Mouse (Mus musculus) telencephalon, adult 2 months (tissue): ENCODE data around the gene Grasp.

Experiments used
- DNase-seq: peaks from one replicate; pipeline ENCODE4 v3.0.0-alpha.2; 2011; ENCODE audit warnings: low read depth, low spot score

The Grasp gene

GRCm38 (mm10) chr15:101224006-101224906, at the start of gene Grasp:
Gene Grasp (plus strand): TSS chr15:101224188.
- no peak for DNase-seq

- DNase-seq, result no peak
These were observed 49.5 kb upstream of the Grasp start for GRCm38 (mm10) chr15:101174294-101175130.

GRCm38 (mm10) chr15:101175131-101175460, 48.9 kb upstream of the Grasp start:
- no peak for DNase-seq

- no peak for DNase-seq
These were observed 48.2 kb upstream of the Grasp start for GRCm38 (mm10) chr15:101175613-101176283.

- DNase-seq, result no peak
These were observed 47.7 kb upstream of the Grasp start for GRCm38 (mm10) chr15:101176284-101176680.

GRCm38 (mm10) chr15:101176795-101177691, 46.9 kb upstream of the Grasp start:
- no peak for DNase-seq

- no peak for DNase-seq
These were observed 43.5 kb upstream of the Grasp start for GRCm38 (mm10) chr15:101180363-101181105.

GRCm38 (mm10) chr15:101181106-101181466, 42.9 kb upstream of the Grasp start:
- no peak for DNase-seq

- DNase-seq, result no peak
These were observed 42.5 kb upstream of the Grasp start for GRCm38 (mm10) chr15:101181500-101181899.

- no peak for DNase-seq
These were observed 41.3 kb upstream of the Grasp start for GRCm38 (mm10) chr15:101182676-101183075.

- DNase-seq, result no peak
These were observed 39.7 kb upstream of the Grasp start for GRCm38 (mm10) chr15:101184300-101184699.

- no peak for DNase-seq
These were observed 38.4 kb upstream of the Grasp start for GRCm38 (mm10) chr15:101185549-101185948.

GRCm38 (mm10) chr15:101187907-101188306, 36.1 kb upstream of the Grasp start:
- DNase-seq, result no peak

- DNase-seq, result no peak
These were observed 33.8 kb upstream of the Grasp start for GRCm38 (mm10) chr15:101189981-101190761.

GRCm38 (mm10) chr15:101190762-101191150, 33.2 kb upstream of the Grasp start:
- DNase-seq, result no peak

- DNase-seq, result no peak
These were observed 32.3 kb upstream of the Grasp start for GRCm38 (mm10) chr15:101191459-101192259.

GRCm38 (mm10) chr15:101192260-101192640, 31.7 kb upstream of the Grasp start:
- no peak for DNase-seq

GRCm38 (mm10) chr15:101192651-101193050, 31.3 kb upstream of the Grasp start:
- no peak for DNase-seq

- no peak for DNase-seq
These were observed 30.0 kb upstream of the Grasp start for GRCm38 (mm10) chr15:101193971-101194370.
